In genomic region chr3:131237785-131238633, GRCm38 (mm10) we compare ENCODE assay signal across 8 mouse cellular contexts. TPM values are rescaled to one million over a fixed set of nuclear protein-coding genes. Genes with fewer than 3 reads are reported as not detected.
DNase-seq lines count a peak whose midpoint lies in the region; ATAC-seq and TF ChIP-seq lines count a peak whose summit lies in the region.

No protein-coding gene starts in this region.

- intact Hi-C loops in left cerebral cortex, adult 2 months (cut with DNase I) = loop anchor here (1.0 to 2.0 kb wide), 4 partner anchors 350 to 523 kb away; no protein-coding TSS in a partner anchor

- H3K4me3 ChIP-seq in left cerebral cortex, adult 2 months = no peak overlapping the region

- peak; percentile 78 for TF ChIP-seq CTCF in left cerebral cortex, adult 2 months (IDR thresholded peaks at IDR 0.05)

- ATAC-seq in megakaryocyte, adult 5-6 weeks (ENCODE audit: poor library complexity, severe bottlenecking) = peak; percentile 89

- no peak overlapping the region for H3K27ac ChIP-seq in left cerebral cortex, adult 2 months

- DNase-seq in T-cell, adult 2 months (ENCODE audit: low spot score) = peak; percentile 69
- peak; percentile 85 to 91 for DNase-seq in cerebellum, postnatal 25 days
- DNase-seq in gastrocnemius, adult 18-20 months (ENCODE audit: low spot score) = peak; percentile 57
- DNase-seq in hindlimb bud, embryonic 11.5 days (ENCODE audit: extremely low spot score, low read depth, low spot score) = peak; percentile 85
- DNase-seq in left cerebral cortex, adult 2 months (ENCODE audit: extremely low spot score in 1 of 2, low spot score in 2 of 2) = peak; percentile 73 to 81
- DNase-seq in right cerebral cortex, postnatal 10 days (ENCODE audit: low spot score in 2 of 2) = peak; percentile 83 to 88
- peak; percentile 77 for DNase-seq in urinary bladder, postnatal 25 days (ENCODE audit: low spot score)

RNA-seq across cellular contexts. Expression of gene Hadh, which starts 33.9 kb away (rescaled TPM):
- total RNA-seq in gastrocnemius, adult 18-20 months (2021) = 100 to 1,000 TPM; 157 to 189 TPM
- 10 to 100 TPM; 17.8 to 19.8 TPM for total RNA-seq in left cerebral cortex, adult 2 months (2021)
- 25.3 and 34.4 TPM in 2 replicates for total RNA-seq in megakaryocyte, adult 5-6 weeks (2015)
- total RNA-seq in megakaryocyte, adult 5-6 weeks (2017) = 26.0 and 29.6 TPM in 2 replicates

Comparison
In these comparisons a context has a peak if more than half of its experiments do, and no peak if none do; other contexts are left out.
1. RNA of gene Hadh, which starts 33.9 kb away (total RNA-seq): 157 to 189 TPM in gastrocnemius, adult 18-20 months; 25.3 to 34.4 TPM in megakaryocyte, adult 5-6 weeks and 17.8 to 19.8 TPM in left cerebral cortex, adult 2 months; every median in the first group is over 4 times any median in the second.
2. Peak in every context shown above with its lines, with median percentiles within 50 percentile points of each other: DNase-seq.